Mouse (Mus musculus) thymus, adult 2 months (tissue): Measurements from ENCODE around the gene Il15ra.

Experiments used
- CTCF ChIP-seq: fragments of 200-500 bp; IDR thresholded peaks from 2 replicates; pipeline ENCODE4 v1.5.1; 2012; ENCODE audit warnings: mild to moderate bottlenecking, control low read depth, low read length, moderate library complexity, borderline replicate concordance; ENCODE audit not compliant: control insufficient read depth, poor library complexity, insufficient read depth; ENCODE audit errors: extremely low read depth
- POLR2A ChIP-seq: fragments of 200-500 bp; IDR thresholded peaks from 2 replicates; pipeline ENCODE4 v1.6.1; 2012; ENCODE audit warnings: mild to moderate bottlenecking, low read length, control low read depth, moderate library complexity; ENCODE audit not compliant: control insufficient read depth, poor library complexity, insufficient read depth; ENCODE audit errors: extremely low read depth

DNA sequence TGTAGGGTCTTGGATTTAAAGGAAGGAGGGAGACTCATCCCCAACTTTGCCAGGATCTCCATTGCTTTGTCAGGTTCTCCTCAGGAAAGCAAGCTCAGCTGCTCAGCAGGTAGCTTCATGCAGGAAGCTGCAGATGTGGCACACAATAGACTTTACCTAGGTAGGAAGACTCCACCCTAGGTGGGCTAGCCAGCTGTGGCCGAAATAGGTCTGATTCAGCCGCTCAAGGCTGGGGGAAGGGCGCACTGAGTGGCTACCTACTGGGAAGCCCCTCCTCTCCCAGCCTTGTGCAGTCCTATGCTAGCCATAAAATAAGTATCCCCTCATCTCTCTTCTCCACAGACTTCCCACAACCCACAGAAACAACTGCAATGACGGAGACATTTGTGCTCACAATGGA, 22.4 kb upstream of the Il15ra start:
- TF ChIP-seq CTCF (no peak), POLR2A (no peak)
